Mouse (Mus musculus) testis, adult 2 months (tissue): ENCODE results near the gene Elmo2. TPM values are rescaled to one million over a fixed set of nuclear protein-coding genes. Genes with fewer than 3 reads are reported as not detected.

Source experiments
- H3K27ac ChIP-seq: fragments of 200-500 bp; 2 replicates; pipeline ENCODE4 v1.5.1; 2012; ENCODE audit warnings: low read depth, low read length; ENCODE audit not compliant: control insufficient read depth, insufficient read depth
- H3K27me3 ChIP-seq: fragments of 200-500 bp; 2 replicates; pipeline ENCODE4 v1.6.1; 2012; ENCODE audit warnings: mild to moderate bottlenecking, low read length, moderate library complexity; ENCODE audit not compliant: control insufficient read depth, insufficient read depth
- H3K36me3 ChIP-seq: fragments of 200-500 bp; 2 replicates; pipeline ENCODE4 v1.6.1; 2012; ENCODE audit warnings: mild to moderate bottlenecking, low read length; ENCODE audit not compliant: control insufficient read depth, insufficient read depth
- H3K4me1 ChIP-seq: fragments of 200-500 bp; 2 replicates; pipeline ENCODE4 v1.6.1; 2012; ENCODE audit warnings: low read length; ENCODE audit not compliant: control insufficient read depth, insufficient read depth
- H3K4me3 ChIP-seq: fragments of 200-500 bp; 2 replicates; pipeline ENCODE4 v1.5.1; 2012; ENCODE audit warnings: low read depth, mild to moderate bottlenecking, low read length, moderate library complexity, mixed read lengths; ENCODE audit not compliant: control insufficient read depth
- CTCF ChIP-seq: fragments of 200-500 bp; IDR thresholded peaks from 2 replicates; pipeline ENCODE4 v1.5.1; 2012; ENCODE audit warnings: low read depth, mild to moderate bottlenecking, inconsistent platforms, low read length, moderate library complexity; ENCODE audit not compliant: control insufficient read depth, insufficient read depth, insufficient replicate concordance
- POLR2A ChIP-seq: fragments of 200-500 bp; IDR thresholded peaks from 2 replicates; pipeline ENCODE4 v1.6.1; 2012; ENCODE audit warnings: low read depth, mild to moderate bottlenecking, inconsistent platforms, low read length, moderate library complexity; ENCODE audit not compliant: control insufficient read depth
- polyA plus RNA-seq: library from polyadenylated mRNA; depleted of rRNA; stranded (reverse); fragments of >200 nt; gene quantifications from 2 replicates; pipeline ENCODE4 v1.2.3, GENCODE M21; 2012; rRNA removed

Elmo2 gene
- polyA plus RNA-seq = 13.8 and 14.3 TPM in 2 replicates

DNA sequence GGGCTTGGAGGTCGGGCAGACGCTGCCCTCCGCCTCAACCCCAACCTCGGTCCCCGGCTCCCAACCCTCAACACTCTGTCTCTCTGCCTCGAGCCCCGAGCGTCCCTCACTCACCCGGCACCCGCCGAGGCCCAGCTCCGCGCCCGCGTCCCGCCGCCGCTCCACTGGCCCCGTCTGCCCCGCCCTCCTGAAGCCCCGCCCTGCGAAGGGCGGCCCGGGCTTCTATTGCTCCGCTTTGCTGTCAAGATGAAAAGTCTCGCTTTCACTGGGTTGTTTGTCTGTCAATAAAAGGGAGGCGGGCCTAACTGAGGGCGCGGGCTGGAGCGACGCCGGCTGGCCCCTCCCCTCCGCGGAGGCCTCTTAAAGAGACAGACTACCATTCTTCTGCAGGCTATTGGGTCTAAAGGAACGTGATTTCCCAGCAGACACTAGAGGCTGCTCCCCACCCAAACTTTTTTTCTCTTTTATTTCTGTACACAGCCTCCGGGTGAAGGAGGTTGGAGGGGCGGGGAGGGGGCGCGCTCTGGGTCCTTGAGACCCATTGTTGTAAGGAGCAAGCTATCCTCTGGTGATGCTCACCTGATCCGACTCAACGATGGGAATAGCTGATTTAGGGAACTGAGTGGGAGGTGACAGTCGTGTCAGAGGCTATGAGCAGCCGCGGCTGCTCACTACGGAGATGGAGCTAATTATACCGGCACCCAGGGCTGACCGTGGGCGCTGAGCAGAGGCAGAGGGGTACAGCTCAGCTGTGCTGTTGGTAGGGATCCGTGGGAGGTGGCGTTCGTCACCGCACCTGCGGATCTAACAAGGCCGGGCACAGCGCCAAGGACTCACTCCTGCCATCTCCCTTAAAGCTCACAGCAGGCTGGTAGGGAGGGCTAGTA, at the start of gene Elmo2:
Elmo2 (minus strand) TSS at position 176 of the 887 bp plus-strand sequence.
- peak within 1 kb of the TSS; percentile 93 for H3K4me3 ChIP-seq
- TF ChIP-seq POLR2A (peak; percentile 50; the same call in 1 of the 2 replicates), CTCF (no peak)
- peaks cover 12% of the 10 kb centered on the region for H3K4me1 ChIP-seq
- no peaks in the 10 kb centered on the region for H3K27me3 ChIP-seq
- no peaks in the 10 kb centered on the region for H3K36me3 ChIP-seq
- peak within 1 kb of the TSS; percentile 3 for H3K27ac ChIP-seq

DNA sequence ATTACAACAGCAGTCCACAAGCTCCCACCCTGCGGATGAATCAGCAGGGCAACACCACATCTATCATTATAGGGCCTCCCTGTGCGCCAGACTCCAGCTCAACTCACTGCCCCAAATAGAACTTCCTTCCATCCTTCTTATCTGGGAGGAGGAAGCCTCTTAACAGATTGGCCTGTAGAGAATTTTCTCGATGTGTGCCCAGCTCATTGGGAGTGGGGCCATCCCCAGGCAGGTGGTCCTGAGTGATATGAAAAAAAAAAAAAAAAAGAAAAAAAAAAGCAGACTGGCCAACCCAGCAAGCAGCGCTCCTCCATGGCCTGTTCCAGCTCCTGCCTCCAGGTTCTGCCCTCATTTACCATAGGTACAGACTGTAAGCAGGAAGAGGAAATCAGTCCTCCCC, 49.7 kb upstream of the Elmo2 start:
- no peak overlapping the region for H3K4me3 ChIP-seq
- H3K4me1 ChIP-seq = no peaks in the 10 kb centered on the region
- H3K27ac ChIP-seq = no peak overlapping the region
- TF ChIP-seq CTCF = no peak
- TF ChIP-seq POLR2A = no peak
- H3K36me3 ChIP-seq = no peaks in the 10 kb centered on the region
- no peaks in the 10 kb centered on the region for H3K27me3 ChIP-seq

GRCm38 (mm10) chr2:165375478-165375877, 49.2 kb upstream of the Elmo2 start:
- TF ChIP-seq CTCF (no peak), POLR2A (no peak)
- Histone ChIP-seq H3K4me3 (no peak overlapping the region), H3K27me3 (no peaks in the 10 kb centered on the region), H3K36me3 (no peaks in the 10 kb centered on the region), H3K4me1 (no peaks in the 10 kb centered on the region), H3K27ac (no peak overlapping the region)

DNA sequence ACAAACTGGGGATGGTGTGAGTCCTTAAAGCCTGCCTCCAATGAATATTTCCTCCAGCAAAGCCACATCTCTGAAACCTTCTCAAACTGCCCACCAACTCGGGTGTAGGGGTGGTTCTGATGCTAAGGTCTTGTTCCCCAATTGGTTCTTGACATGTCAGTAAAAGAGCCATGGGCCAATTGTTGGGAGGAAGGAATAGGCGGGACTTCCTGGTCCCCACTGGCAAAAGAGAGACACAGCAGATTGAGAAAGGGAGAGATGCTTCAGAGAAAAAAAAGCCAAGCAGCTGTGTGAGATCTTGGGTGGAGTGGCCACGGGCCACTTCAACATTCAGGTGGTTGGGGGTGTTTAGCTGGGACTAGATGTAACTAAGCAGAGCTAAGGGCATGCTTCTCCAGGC, 44.8 kb upstream of the Elmo2 start:
- Histone ChIP-seq H3K4me3 (no peak overlapping the region), H3K27me3 (no peaks in the 10 kb centered on the region), H3K4me1 (peaks cover 9% of the 10 kb centered on the region), H3K27ac (no peak overlapping the region), H3K36me3 (no peaks in the 10 kb centered on the region)
- TF ChIP-seq POLR2A = no peak
- TF ChIP-seq CTCF = no peak

DNA sequence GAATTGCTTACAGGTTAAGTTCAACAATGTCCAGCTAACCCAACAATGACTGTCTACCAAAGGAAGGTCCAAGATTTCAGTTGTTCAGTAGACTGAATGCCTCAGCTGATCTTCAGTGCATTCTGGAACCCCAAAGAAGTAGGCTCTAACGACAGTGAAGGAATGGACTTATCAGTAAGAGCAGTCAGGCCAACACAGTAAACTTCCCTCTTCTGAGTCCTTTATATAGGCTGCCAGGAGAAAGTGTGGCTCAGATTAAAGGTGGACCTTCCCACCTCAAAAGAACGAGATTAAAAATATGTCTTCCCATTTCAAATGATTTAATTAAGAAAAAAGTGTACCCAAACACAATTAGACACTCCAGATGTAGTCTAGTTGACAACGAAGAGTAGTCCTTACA, 44.1 kb upstream of the Elmo2 start:
- no peak overlapping the region for H3K27ac ChIP-seq
- no peaks in the 10 kb centered on the region for H3K27me3 ChIP-seq
- no peaks in the 10 kb centered on the region for H3K36me3 ChIP-seq
- H3K4me1 ChIP-seq = peaks cover 9% of the 10 kb centered on the region
- TF ChIP-seq POLR2A = no peak
- TF ChIP-seq CTCF = no peak
- H3K4me3 ChIP-seq = no peak overlapping the region

DNA sequence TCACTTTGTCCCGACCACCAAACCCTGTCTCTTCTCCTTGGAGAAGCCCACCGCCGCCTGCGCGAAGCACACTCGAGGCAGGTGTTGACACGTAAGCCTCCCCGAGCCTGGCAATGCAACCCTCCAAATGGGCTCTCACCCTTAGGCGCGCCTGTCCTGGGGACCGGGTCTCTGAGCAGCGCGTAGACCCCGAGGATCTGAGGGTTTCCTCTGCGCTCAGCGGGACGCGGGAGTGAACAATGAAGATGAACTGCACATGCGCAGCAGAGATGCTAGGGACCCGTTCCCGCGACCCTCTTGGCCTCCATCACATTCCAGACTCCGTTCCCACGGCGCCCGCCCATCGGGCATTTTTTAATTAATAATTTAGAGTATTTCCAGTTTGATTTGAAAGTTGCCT, 42.2 kb upstream of the Elmo2 start, which contains the start of gene Zfp663:
Zfp663 (minus strand) TSS at position 234 of the 400 bp plus-strand sequence.
- no peak for TF ChIP-seq CTCF
- TF ChIP-seq POLR2A = no peak
- Histone ChIP-seq H3K27ac (no peak within 1 kb of the TSS), H3K4me1 (peaks cover 13% of the 10 kb centered on the region), H3K36me3 (no peaks in the 10 kb centered on the region), H3K4me3 (no peak within 1 kb of the TSS), H3K27me3 (no peaks in the 10 kb centered on the region)

DNA sequence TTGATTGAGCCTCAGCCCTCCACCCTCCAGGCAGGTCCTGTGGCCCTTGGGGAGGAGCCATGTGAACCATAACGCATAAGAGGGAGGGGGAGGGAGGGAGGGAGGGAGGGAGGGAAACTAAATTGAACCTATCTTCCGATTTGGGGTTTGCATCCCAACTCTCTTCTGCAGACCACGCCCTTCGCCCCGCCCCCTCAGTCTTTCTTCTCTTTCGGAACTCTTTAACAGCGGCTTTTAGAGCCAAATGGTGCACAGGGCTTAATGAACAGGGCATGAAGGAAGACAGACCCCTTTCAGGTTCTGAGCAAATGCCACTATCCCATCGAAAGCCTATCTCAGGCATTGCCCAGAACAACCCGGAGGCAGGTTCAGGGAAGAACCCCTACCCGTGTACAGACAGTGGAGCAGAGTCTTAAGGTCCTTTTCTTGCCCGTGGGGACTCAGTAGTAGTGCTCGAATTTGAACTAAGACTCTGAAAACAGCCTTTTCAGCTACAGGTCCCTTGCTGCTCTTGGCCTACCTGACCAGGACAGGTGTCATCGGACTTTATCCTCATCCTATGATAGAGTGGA, 41.7 kb upstream of the Elmo2 start:
- Histone ChIP-seq H3K4me3 (no peak overlapping the region), H3K4me1 (peaks cover 14% of the 10 kb centered on the region), H3K27ac (no peak overlapping the region), H3K36me3 (no peaks in the 10 kb centered on the region), H3K27me3 (no peaks in the 10 kb centered on the region)
- TF ChIP-seq POLR2A (no peak), CTCF (no peak)
